ENCODE assay signal across 10 mouse cellular contexts in the genomic region with DNA sequence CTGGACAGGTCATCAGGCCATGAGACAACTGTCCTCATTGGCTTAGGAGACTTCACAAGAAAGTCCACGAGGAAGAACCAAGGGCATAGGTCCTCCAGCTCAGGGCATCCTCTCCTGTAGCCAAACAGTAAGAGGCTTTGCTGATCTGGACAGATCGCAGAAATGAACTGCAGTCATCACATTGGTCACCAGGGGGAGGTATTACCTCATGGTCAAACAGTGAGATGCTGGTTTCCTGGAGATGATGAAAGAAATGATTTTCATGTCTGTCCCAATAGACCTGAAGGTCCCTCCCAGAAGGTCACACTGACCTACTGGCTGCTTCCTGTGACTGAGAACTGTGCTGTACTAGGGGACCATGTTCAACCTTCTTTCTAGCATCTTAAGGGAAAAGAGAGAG. TPM values are rescaled to one million over a fixed set of nuclear protein-coding genes. Genes with fewer than 3 reads are reported as not detected.
DNase-seq lines count a peak whose midpoint lies in the region; ATAC-seq and TF ChIP-seq lines count a peak whose summit lies in the region.
"Had no signal": no experiment of that assay in that cellular context is flagged by ENCODE, and none has a peak within 500 bp of the region (broad histone marks: within the 10 kb centered on the region; RNA-seq: fewer than 3 reads in every experiment).

No protein-coding gene starts in this region.

- 43% methylated on average over 2 of the region's 2 CpGs for WGBS in forebrain, postnatal 0 days
- 40% methylated on average over 2 of the region's 2 CpGs for WGBS in forebrain, embryonic 12.5 days
- 42% methylated on average over 2 of the region's 2 CpGs for WGBS in midbrain, embryonic 13.5 days

- H3K4me3 ChIP-seq in forebrain, postnatal 0 days (ENCODE audit: low read depth, low read length) = no peak overlapping the region
- no peak overlapping the region for H3K4me3 ChIP-seq in forebrain, embryonic 12.5 days (replicated peaks)
- H3K4me3 ChIP-seq in midbrain, embryonic 13.5 days (replicated peaks) = no peak overlapping the region
- H3K4me3 ChIP-seq: midbrain, embryonic 12.5 days had no signal

- DNase-seq in forebrain, postnatal 0 days = no peak
- peak; percentile 29 for DNase-seq in ovary, postnatal 14 days (ENCODE audit: low spot score)
- DNase-seq in ovary, postnatal 36 days (ENCODE audit: low spot score) = no peak
- peak; percentile 0 for DNase-seq in brain, embryonic 14.5 days (ENCODE audit: low read depth)
- DNase-seq in heart, postnatal 10 days = peak; percentile 35 to 58
- DNase-seq in naive thymus-derived CD4-positive, alpha-beta T cell, adult 2 months (ENCODE audit: low read depth) = peak; percentile 45

- no peaks in the 10 kb centered on the region for H3K27me3 ChIP-seq in forebrain, postnatal 0 days (ENCODE audit: insufficient read depth, low read length)
- no peaks in the 10 kb centered on the region for H3K27me3 ChIP-seq in forebrain, embryonic 12.5 days
- no peaks in the 10 kb centered on the region for H3K27me3 ChIP-seq in midbrain, embryonic 13.5 days
- H3K27me3 ChIP-seq: midbrain, embryonic 12.5 days had no signal

- H3K36me3 ChIP-seq in forebrain, postnatal 0 days (ENCODE audit: insufficient read depth) = no peaks in the 10 kb centered on the region
- H3K36me3 ChIP-seq in forebrain, embryonic 12.5 days (replicated peaks) = no peaks in the 10 kb centered on the region
- H3K36me3 ChIP-seq in midbrain, embryonic 13.5 days = no peaks in the 10 kb centered on the region
- H3K36me3 ChIP-seq: midbrain, embryonic 12.5 days had no signal

- no peak overlapping the region for H3K4me2 ChIP-seq in forebrain, postnatal 0 days (ENCODE audit: low read depth)
- H3K4me2 ChIP-seq in forebrain, embryonic 12.5 days = no peak overlapping the region
- H3K4me2 ChIP-seq in midbrain, embryonic 13.5 days (replicated peaks) = no peak overlapping the region
- H3K4me2 ChIP-seq: midbrain, embryonic 12.5 days had no signal

- intact Hi-C loops in heart, postnatal 10 days (cut with DNase I) = loop anchor here (5.0 to 10.0 kb wide), 2 partner anchors 1239 to 1527 kb away; no protein-coding TSS in a partner anchor

- H3K27ac ChIP-seq in forebrain, postnatal 0 days (ENCODE audit: low read depth, low read length) = no peak overlapping the region
- no peak overlapping the region for H3K27ac ChIP-seq in forebrain, embryonic 12.5 days
- H3K27ac ChIP-seq in midbrain, embryonic 13.5 days = no peak overlapping the region
- H3K27ac ChIP-seq: midbrain, embryonic 12.5 days had no signal

- no peak overlapping the region for H3K9ac ChIP-seq in forebrain, postnatal 0 days
- no peak overlapping the region for H3K9ac ChIP-seq in forebrain, embryonic 12.5 days
- no peak overlapping the region for H3K9ac ChIP-seq in midbrain, embryonic 13.5 days (replicated peaks)
- H3K9ac ChIP-seq: midbrain, embryonic 12.5 days had no signal

- H3K4me1 ChIP-seq in forebrain, postnatal 0 days (ENCODE audit: insufficient read depth) = no peaks in the 10 kb centered on the region
- H3K4me1 ChIP-seq in forebrain, embryonic 12.5 days = no peaks in the 10 kb centered on the region
- H3K4me1 ChIP-seq in midbrain, embryonic 13.5 days (replicated peaks) = no peaks in the 10 kb centered on the region
- H3K4me1 ChIP-seq: midbrain, embryonic 12.5 days had no signal

- H3K9me3 ChIP-seq in forebrain, postnatal 0 days (ENCODE audit: low read length) = no peaks in the 10 kb centered on the region
- peaks cover 21% of the 10 kb centered on the region; the same call in 1 of the 2 replicates for H3K9me3 ChIP-seq in forebrain, embryonic 12.5 days
- peaks cover 29% of the 10 kb centered on the region for H3K9me3 ChIP-seq in midbrain, embryonic 13.5 days

- TF ChIP-seq POLR2A in brain, embryonic 14.5 days (IDR thresholded peaks at IDR 0.05; ENCODE audit: borderline replicate concordance, extremely low read depth, insufficient read depth, insufficient read length, poor library complexity, severe bottlenecking) = no peak

- 0 out of 2 replicates have a peak, but pooled peaks have one; percentile 26 for TF ChIP-seq CTCF in forebrain, postnatal 0 days (IDR thresholded peaks at IDR 0.05; ENCODE audit: low read depth)
- TF ChIP-seq CTCF in brain, embryonic 14.5 days (IDR thresholded peaks at IDR 0.05; ENCODE audit: borderline replicate concordance, extremely low read depth, insufficient read depth, insufficient read length) = peak; percentile 13; the same call in 1 of the 2 replicates

- ATAC-seq in forebrain, postnatal 0 days = no peak
- no peak for ATAC-seq in forebrain, embryonic 12.5 days (ENCODE audit: low FRiP score)
- no peak for ATAC-seq in midbrain, embryonic 13.5 days

RNA-seq across cellular contexts. Expression of a gene that starts 5.6 kb away (rescaled TPM):
- 0.15 and 0.24 TPM in 2 replicates for total RNA-seq in forebrain, postnatal 0 days (2014; rRNA removed)
- polyA plus RNA-seq in forebrain, postnatal 0 days (2015; fragmentation: Nextera tagmentation; extraction: Ambion mirVana) = not detected in 2 replicates
- not detected in 2 replicates for polyA plus RNA-seq in forebrain, embryonic 12.5 days (2016; fragmentation: Nextera tagmentation; extraction: Ambion mirVana)
- polyA plus RNA-seq in brain, embryonic 14.5 days (2012; rRNA removed) = 0.05 and 0.10 TPM in 2 replicates
- total RNA-seq in heart, postnatal 10 days (2021) = not detected
- not detected in 2 replicates for polyA plus RNA-seq in midbrain, embryonic 13.5 days (2015; fragmentation: Nextera tagmentation; extraction: Ambion mirVana)
- polyA plus RNA-seq: heart, embryonic 14.5 days; midbrain, embryonic 12.5 days had no signal

RNA-seq across cellular contexts. Expression of a gene that starts 47.6 kb away (rescaled TPM):
- total RNA-seq in forebrain, postnatal 0 days (2014; rRNA removed) = 0.14 TPM in 1 of 2 replicates, not detected in the other
- not detected in 2 replicates for polyA plus RNA-seq in forebrain, postnatal 0 days (2015; fragmentation: Nextera tagmentation; extraction: Ambion mirVana)
- not detected in 2 replicates for polyA plus RNA-seq in forebrain, embryonic 12.5 days (2016; fragmentation: Nextera tagmentation; extraction: Ambion mirVana)
- polyA plus RNA-seq in brain, embryonic 14.5 days (2012; rRNA removed) = 0.14 and 0.16 TPM in 2 replicates
- not detected for total RNA-seq in heart, postnatal 10 days (2021)
- polyA plus RNA-seq in midbrain, embryonic 13.5 days (2015; fragmentation: Nextera tagmentation; extraction: Ambion mirVana) = not detected in 2 replicates
- polyA plus RNA-seq: heart, embryonic 14.5 days; midbrain, embryonic 12.5 days had no signal

Comparison
In these comparisons a context has a peak if more than half of its experiments do, and no peak if none do; other contexts are left out.
1. DNase-seq: peak in ovary, postnatal 14 days (single experiment), brain, embryonic 14.5 days (single experiment), heart, postnatal 10 days (2 of 2) and naive thymus-derived CD4-positive, alpha-beta T cell, adult 2 months (single experiment); none in forebrain, postnatal 0 days (single experiment) and ovary, postnatal 36 days (single experiment).